Mouse (Mus musculus): ENCODE results near the gene Rbm4. TPM values are rescaled to one million over a fixed set of nuclear protein-coding genes. Genes with fewer than 3 reads are reported as not detected.

The Rbm4 gene
- polyA plus RNA-seq, 1 experiment from 2014 or later = 49.9 TPM

- peak overlapping the region; percentile 95 for H3K27ac ChIP-seq (ENCODE audit: low read depth, low read length)
- under 1% methylated on average over 17 of the region's 17 CpGs for WGBS
- peak overlapping the region; percentile 94 for H3K9ac ChIP-seq (ENCODE audit: low read depth, low read length)
- H3K27me3 ChIP-seq (replicated peaks; ENCODE audit: control insufficient read depth, insufficient read depth, low read length) = no peaks in the 10 kb centered on the region
- ATAC-seq (replicated peaks; ENCODE audit: low FRiP score) = no peak
- 0 out of 2 replicates have a peak, but pooled peaks cover 2% of the 10 kb centered on the region for H3K9me3 ChIP-seq (ENCODE audit: control insufficient read depth, low read length)
- DNase-seq (ENCODE audit: low spot score) = no peak
- H3K4me2 ChIP-seq = peak overlapping the region; percentile 98
- H3K4me3 ChIP-seq (ENCODE audit: low read depth, low read length) = peak overlapping the region; percentile 93
- H3K4me1 ChIP-seq (replicated peaks; ENCODE audit: control insufficient read depth, insufficient read depth, low read length) = peaks cover 21% of the 10 kb centered on the region
- peaks cover 4% of the 10 kb centered on the region; the same call in 1 of the 2 replicates for H3K36me3 ChIP-seq (ENCODE audit: control insufficient read depth, insufficient read depth, low read length)
Observed at GRCm38 (mm10) chr19:4810746-4811062, 17.0 kb upstream of the Rbm4 start.

GRCm38 (mm10) chr19:4810309-4810708, 16.6 kb upstream of the Rbm4 start:
- no peak for DNase-seq (ENCODE audit: low spot score)
- under 1% methylated on average over 14 of the region's 14 CpGs for WGBS
- peak overlapping the region; percentile 98 for H3K4me2 ChIP-seq

GRCm38 (mm10) chr19:4803283-4803682, 9.6 kb upstream of the Rbm4 start:
- 84% methylated on average over 10 of the region's 10 CpGs for WGBS
- H3K4me2 ChIP-seq = no peak overlapping the region
- peaks cover 50% of the 10 kb centered on the region for H3K36me3 ChIP-seq (ENCODE audit: control insufficient read depth, insufficient read depth, low read length)
- H3K27ac ChIP-seq (ENCODE audit: low read depth, low read length) = no peak overlapping the region
- no peaks in the 10 kb centered on the region for H3K9me3 ChIP-seq (ENCODE audit: control insufficient read depth, low read length)
- H3K4me1 ChIP-seq (replicated peaks; ENCODE audit: control insufficient read depth, insufficient read depth, low read length) = peaks cover 7% of the 10 kb centered on the region
- no peaks in the 10 kb centered on the region for H3K27me3 ChIP-seq (replicated peaks; ENCODE audit: control insufficient read depth, insufficient read depth, low read length)
- H3K9ac ChIP-seq (ENCODE audit: low read depth, low read length) = no peak overlapping the region
- no peak overlapping the region for H3K4me3 ChIP-seq (ENCODE audit: low read depth, low read length)
- no peak for ATAC-seq (replicated peaks; ENCODE audit: low FRiP score)
- no peak for DNase-seq (ENCODE audit: low spot score)

More at GRCm38 (mm10) chr19:4810309-4810708, 16.6 kb upstream of the Rbm4 start:
- Histone ChIP-seq H3K9ac (ENCODE audit: low read depth, low read length) (peak overlapping the region; percentile 94), H3K36me3 (ENCODE audit: control insufficient read depth, insufficient read depth, low read length) (peaks cover 4% of the 10 kb centered on the region; the same call in 1 of the 2 replicates), H3K4me3 (ENCODE audit: low read depth, low read length) (peak overlapping the region; percentile 93), H3K27me3 (replicated peaks; ENCODE audit: control insufficient read depth, insufficient read depth, low read length) (no peaks in the 10 kb centered on the region), H3K4me1 (replicated peaks; ENCODE audit: control insufficient read depth, insufficient read depth, low read length) (peaks cover 21% of the 10 kb centered on the region), H3K9me3 (ENCODE audit: control insufficient read depth, low read length) (no peaks in the 10 kb centered on the region), H3K27ac (ENCODE audit: low read depth, low read length) (no peak overlapping the region)
- no peak for ATAC-seq (replicated peaks; ENCODE audit: low FRiP score)

- Histone ChIP-seq H3K4me3 (ENCODE audit: low read depth, low read length) (no peak overlapping the region), H3K27ac (ENCODE audit: low read depth, low read length) (no peak overlapping the region), H3K9me3 (ENCODE audit: control insufficient read depth, low read length) (no peaks in the 10 kb centered on the region), H3K9ac (ENCODE audit: low read depth, low read length) (no peak overlapping the region), H3K36me3 (ENCODE audit: control insufficient read depth, insufficient read depth, low read length) (peaks cover 54% of the 10 kb centered on the region), H3K27me3 (replicated peaks; ENCODE audit: control insufficient read depth, insufficient read depth, low read length) (no peaks in the 10 kb centered on the region), H3K4me2 (no peak overlapping the region), H3K4me1 (replicated peaks; ENCODE audit: control insufficient read depth, insufficient read depth, low read length) (peaks cover 4% of the 10 kb centered on the region)
- ATAC-seq (replicated peaks; ENCODE audit: low FRiP score) = no peak
- DNase-seq (ENCODE audit: low spot score) = no peak
- WGBS = 91% methylated on average over 7 of the region's 7 CpGs
Observed at GRCm38 (mm10) chr19:4802691-4803091, 9.0 kb upstream of the Rbm4 start.

- Histone ChIP-seq H3K4me3 (ENCODE audit: low read depth, low read length) (no peak overlapping the region), H3K9ac (ENCODE audit: low read depth, low read length) (no peak overlapping the region), H3K36me3 (ENCODE audit: control insufficient read depth, insufficient read depth, low read length) (peaks cover 51% of the 10 kb centered on the region), H3K4me1 (replicated peaks; ENCODE audit: control insufficient read depth, insufficient read depth, low read length) (peaks cover 25% of the 10 kb centered on the region; the same call in 1 of the 2 replicates), H3K9me3 (ENCODE audit: control insufficient read depth, low read length) (no peaks in the 10 kb centered on the region), H3K27me3 (replicated peaks; ENCODE audit: control insufficient read depth, insufficient read depth, low read length) (no peaks in the 10 kb centered on the region), H3K27ac (ENCODE audit: low read depth, low read length) (no peak overlapping the region), H3K4me2 (no peak overlapping the region)
- WGBS = 89% methylated on average over 5 of the region's 5 CpGs
- ATAC-seq (replicated peaks; ENCODE audit: low FRiP score) = no peak
- DNase-seq (ENCODE audit: low spot score) = no peak
Observed at GRCm38 (mm10) chr19:4799083-4799482, 5.4 kb upstream of the Rbm4 start.

GRCm38 (mm10) chr19:4797846-4798245, 4.1 kb upstream of the Rbm4 start:
- Histone ChIP-seq H3K27me3 (replicated peaks; ENCODE audit: control insufficient read depth, insufficient read depth, low read length) (no peaks in the 10 kb centered on the region), H3K4me3 (ENCODE audit: low read depth, low read length) (no peak overlapping the region), H3K4me2 (no peak overlapping the region), H3K36me3 (ENCODE audit: control insufficient read depth, insufficient read depth, low read length) (peaks cover 41% of the 10 kb centered on the region), H3K9ac (ENCODE audit: low read depth, low read length) (no peak overlapping the region), H3K9me3 (ENCODE audit: control insufficient read depth, low read length) (no peaks in the 10 kb centered on the region), H3K4me1 (replicated peaks; ENCODE audit: control insufficient read depth, insufficient read depth, low read length) (peaks cover 25% of the 10 kb centered on the region; the same call in 1 of the 2 replicates), H3K27ac (ENCODE audit: low read depth, low read length) (no peak overlapping the region)
- 89% methylated on average over 2 of the region's 2 CpGs for WGBS
- DNase-seq (ENCODE audit: low spot score) (no peak), ATAC-seq (replicated peaks; ENCODE audit: low FRiP score) (no peak)

- Histone ChIP-seq H3K4me3 (ENCODE audit: low read depth, low read length) (no peak overlapping the region), H3K27ac (ENCODE audit: low read depth, low read length) (peak overlapping the region; percentile 14; the same call in 1 of the 2 replicates), H3K9ac (ENCODE audit: low read depth, low read length) (no peak overlapping the region), H3K4me2 (no peak overlapping the region), H3K27me3 (replicated peaks; ENCODE audit: control insufficient read depth, insufficient read depth, low read length) (no peaks in the 10 kb centered on the region), H3K4me1 (replicated peaks; ENCODE audit: control insufficient read depth, insufficient read depth, low read length) (peaks cover 31% of the 10 kb centered on the region), H3K9me3 (ENCODE audit: control insufficient read depth, low read length) (no peaks in the 10 kb centered on the region), H3K36me3 (ENCODE audit: control insufficient read depth, insufficient read depth, low read length) (peaks cover 32% of the 10 kb centered on the region)
- 75% methylated on average over 1 of the region's 1 CpGs for WGBS
- ATAC-seq (replicated peaks; ENCODE audit: low FRiP score) (no peak), DNase-seq (ENCODE audit: low spot score) (no peak)
Observed at GRCm38 (mm10) chr19:4795929-4796328, 2.2 kb upstream of the Rbm4 start.

GRCm38 (mm10) chr19:4793281-4793830, 345 bp downstream of the Rbm4 start:
- DNase-seq (ENCODE audit: low spot score) (no peak), ATAC-seq (replicated peaks; ENCODE audit: low FRiP score) (peak; percentile 54)

GRCm38 (mm10) chr19:4786313-4786712, 7.4 kb downstream of the Rbm4 start:
- no peak overlapping the region for H3K27ac ChIP-seq (ENCODE audit: low read depth, low read length)
- ATAC-seq (replicated peaks; ENCODE audit: low FRiP score) = no peak
- H3K27me3 ChIP-seq (replicated peaks; ENCODE audit: control insufficient read depth, insufficient read depth, low read length) = no peaks in the 10 kb centered on the region
- H3K36me3 ChIP-seq (ENCODE audit: control insufficient read depth, insufficient read depth, low read length) = peaks cover 38% of the 10 kb centered on the region
- no peak for DNase-seq (ENCODE audit: low spot score)
- no peak overlapping the region for H3K9ac ChIP-seq (ENCODE audit: low read depth, low read length)
- H3K9me3 ChIP-seq (ENCODE audit: control insufficient read depth, low read length) = no peaks in the 10 kb centered on the region
- 86% methylated on average over 2 of the region's 2 CpGs for WGBS
- no peak overlapping the region for H3K4me2 ChIP-seq
- H3K4me1 ChIP-seq (replicated peaks; ENCODE audit: control insufficient read depth, insufficient read depth, low read length) = peaks cover 7% of the 10 kb centered on the region
- H3K4me3 ChIP-seq (ENCODE audit: low read depth, low read length) = no peak overlapping the region

More at GRCm38 (mm10) chr19:4793281-4793830, 345 bp downstream of the Rbm4 start:
- H3K9me3 ChIP-seq (ENCODE audit: control insufficient read depth, low read length) = no peaks in the 10 kb centered on the region
- peak overlapping the region; percentile 69 for H3K4me3 ChIP-seq (ENCODE audit: low read depth, low read length)
- H3K4me1 ChIP-seq (replicated peaks; ENCODE audit: control insufficient read depth, insufficient read depth, low read length) = peaks cover 38% of the 10 kb centered on the region
- H3K27ac ChIP-seq (ENCODE audit: low read depth, low read length) = peak overlapping the region; percentile 79
- 0% methylated on average over 16 of the region's 16 CpGs for WGBS
- H3K9ac ChIP-seq (ENCODE audit: low read depth, low read length) = peak overlapping the region; percentile 84
- peak overlapping the region; percentile 88 for H3K4me2 ChIP-seq
- H3K36me3 ChIP-seq (ENCODE audit: control insufficient read depth, insufficient read depth, low read length) = peaks cover 28% of the 10 kb centered on the region
- H3K27me3 ChIP-seq (replicated peaks; ENCODE audit: control insufficient read depth, insufficient read depth, low read length) = no peaks in the 10 kb centered on the region

Measured in liver, embryonic 11.5 days (tissue).